Mouse (Mus musculus) neural tube, embryonic 13.5 days (tissue): ENCODE measurements around the gene Drosha. TPM values are rescaled to one million over a fixed set of nuclear protein-coding genes. Genes with fewer than 3 reads are reported as not detected.
A peak's percentile ranks its signal among the peaks of the same experiment; 100 is the strongest.
"Not testable (repeated sequence)": the region's sequence is repeated elsewhere in the genome, so short reads cannot be mapped to it uniquely, and the experiment has no call there.

Experiments used
- ATAC-seq: fragments of 200-750 bp; cut with Nextera tagmentation; 2 replicates; pipeline ENCODE4 v1.8.0; 2017; ENCODE audit warnings: low read depth, mild to moderate bottlenecking, moderate TSS enrichment, moderate library complexity
- H3K27ac ChIP-seq: fragments of 300-500 bp; sonication (generic); replicated peaks from 2 replicates; pipeline ENCODE4 v1.5.1; 2015; ENCODE audit warnings: moderate library complexity, mild to moderate bottlenecking, inconsistent platforms
- H3K27me3 ChIP-seq: fragments of 300-500 bp; sonication (generic); 2 replicates; pipeline ENCODE4 v1.6.1; 2015; ENCODE audit warnings: mild to moderate bottlenecking, inconsistent platforms
- H3K36me3 ChIP-seq: fragments of 300-500 bp; sonication (generic); 2 replicates; pipeline ENCODE4 v1.6.1; 2015; ENCODE audit warnings: mild to moderate bottlenecking, inconsistent platforms
- H3K4me1 ChIP-seq: fragments of 300-500 bp; sonication (generic); replicated peaks from 2 replicates; pipeline ENCODE4 v1.6.1; 2015; ENCODE audit warnings: inconsistent platforms
- H3K4me2 ChIP-seq: fragments of 300-500 bp; sonication (generic); 2 replicates; pipeline ENCODE4 v1.6.1; 2015; ENCODE audit warnings: inconsistent platforms, mild to moderate bottlenecking, moderate library complexity
- H3K4me3 ChIP-seq: fragments of 300-500 bp; sonication (generic); 2 replicates; pipeline ENCODE4 v1.5.1; 2015; ENCODE audit warnings: mild to moderate bottlenecking, inconsistent platforms
- H3K9ac ChIP-seq: fragments of 300-500 bp; sonication (generic); 2 replicates; pipeline ENCODE4 v1.6.1; 2015; ENCODE audit warnings: moderate library complexity, mild to moderate bottlenecking, inconsistent platforms
- H3K9me3 ChIP-seq: fragments of 300-500 bp; sonication (generic); 2 replicates; pipeline ENCODE4 v1.6.1; 2016; ENCODE audit warnings: inconsistent platforms
- WGBS: fragments of 180-500 bp; shearing (Covaris S2); methylation state at CpG from one replicate; pipeline ENCODE4 v1.1.7; 2015; 5-methylcytosine and 5-hydroxymethylcytosine counted together
- polyA plus RNA-seq: library from polyadenylated mRNA; unstranded; fragments of >200 nt; fragmentation: Nextera tagmentation; extraction: Ambion mirVana; gene quantifications from 2 replicates; pipeline ENCODE4 v1.2.1, GENCODE M21; 2015

Gene Drosha
- polyA plus RNA-seq, 1 experiment from 2014 or later = 51.8 TPM

- H3K4me2 ChIP-seq = no peak overlapping the region
- 95% methylated on average over 18 of the region's 18 CpGs for WGBS
- H3K36me3 ChIP-seq = peaks cover 76% of the 10 kb centered on the region
- H3K27ac ChIP-seq = no peak overlapping the region
- ATAC-seq = no peak
- no peak overlapping the region for H3K9ac ChIP-seq
- no peaks in the 10 kb centered on the region for H3K27me3 ChIP-seq
- H3K4me1 ChIP-seq = no peaks in the 10 kb centered on the region
- H3K4me3 ChIP-seq = no peak overlapping the region
- H3K9me3 ChIP-seq = no peaks in the 10 kb centered on the region
Measured at GRCm38 (mm10) chr15:12896022-12897009, 71.7 kb downstream of the Drosha start.

- no peak overlapping the region for H3K4me3 ChIP-seq
- peaks cover 87% of the 10 kb centered on the region for H3K36me3 ChIP-seq
- no peaks in the 10 kb centered on the region for H3K27me3 ChIP-seq
- no peaks in the 10 kb centered on the region for H3K9me3 ChIP-seq
- ATAC-seq = no peak
- H3K9ac ChIP-seq = no peak overlapping the region
- H3K4me1 ChIP-seq = no peaks in the 10 kb centered on the region
- 91% methylated on average over 8 of the region's 8 CpGs for WGBS
- H3K27ac ChIP-seq = no peak overlapping the region
- no peak overlapping the region for H3K4me2 ChIP-seq
Measured at GRCm38 (mm10) chr15:12897831-12898230, 73.2 kb downstream of the Drosha start.

GRCm38 (mm10) chr15:12900428-12901196 is 76.0 kb downstream of the Drosha start:
- H3K4me3 ChIP-seq = no peak overlapping the region
- peaks cover 83% of the 10 kb centered on the region for H3K36me3 ChIP-seq
- H3K4me2 ChIP-seq = no peak overlapping the region
- H3K9me3 ChIP-seq = no peaks in the 10 kb centered on the region
- no peaks in the 10 kb centered on the region for H3K4me1 ChIP-seq
- no peak overlapping the region for H3K9ac ChIP-seq
- no peak overlapping the region for H3K27ac ChIP-seq
- no peak for ATAC-seq
- no peaks in the 10 kb centered on the region for H3K27me3 ChIP-seq
- 94% methylated on average over 18 of the region's 18 CpGs for WGBS

- no peak overlapping the region for H3K9ac ChIP-seq
- ATAC-seq = no peak
- no peaks in the 10 kb centered on the region for H3K27me3 ChIP-seq
- no peak overlapping the region for H3K27ac ChIP-seq
- WGBS = 87% methylated on average over 8 of the region's 8 CpGs
- no peaks in the 10 kb centered on the region for H3K9me3 ChIP-seq
- H3K4me2 ChIP-seq = no peak overlapping the region
- H3K4me3 ChIP-seq = no peak overlapping the region
- H3K4me1 ChIP-seq = no peaks in the 10 kb centered on the region
- peaks cover 79% of the 10 kb centered on the region for H3K36me3 ChIP-seq
Measured at GRCm38 (mm10) chr15:12901197-12901570, 76.6 kb downstream of the Drosha start.

GRCm38 (mm10) chr15:12904442-12904841 is 79.8 kb downstream of the Drosha start:
- no peaks in the 10 kb centered on the region for H3K9me3 ChIP-seq
- H3K36me3 ChIP-seq = peaks cover 69% of the 10 kb centered on the region
- no peaks in the 10 kb centered on the region for H3K27me3 ChIP-seq
- 90% methylated on average over 6 of the region's 6 CpGs for WGBS
- no peak overlapping the region for H3K4me2 ChIP-seq
- no peak overlapping the region for H3K4me3 ChIP-seq
- no peak overlapping the region for H3K9ac ChIP-seq
- H3K4me1 ChIP-seq = no peaks in the 10 kb centered on the region
- H3K27ac ChIP-seq = no peak overlapping the region
- ATAC-seq = no peak

- Histone ChIP-seq H3K4me1 (0 out of 2 replicates have a peak, but pooled peaks cover 3% of the 10 kb centered on the region), H3K9me3 (no peaks in the 10 kb centered on the region), H3K4me2 (no peak overlapping the region), H3K36me3 (peaks cover 55% of the 10 kb centered on the region), H3K4me3 (no peak overlapping the region), H3K9ac (no peak overlapping the region), H3K27me3 (no peaks in the 10 kb centered on the region), H3K27ac (no peak overlapping the region)
- 90% methylated on average over 19 of the region's 19 CpGs for WGBS
- no peak for ATAC-seq
Measured at GRCm38 (mm10) chr15:12907962-12908719, 83.5 kb downstream of the Drosha start.

GRCm38 (mm10) chr15:12908720-12909028 is 84.1 kb downstream of the Drosha start:
- no peak overlapping the region for H3K9ac ChIP-seq
- no peak for ATAC-seq
- H3K27me3 ChIP-seq = no peaks in the 10 kb centered on the region
- H3K4me2 ChIP-seq = no peak overlapping the region
- no peak overlapping the region for H3K27ac ChIP-seq
- H3K9me3 ChIP-seq = no peaks in the 10 kb centered on the region
- no peak overlapping the region for H3K4me3 ChIP-seq
- H3K36me3 ChIP-seq = peaks cover 56% of the 10 kb centered on the region
- H3K4me1 ChIP-seq = 0 out of 2 replicates have a peak, but pooled peaks cover 3% of the 10 kb centered on the region
- 90% methylated on average over 4 of the region's 4 CpGs for WGBS

- Histone ChIP-seq H3K27ac (no peak overlapping the region), H3K27me3 (no peaks in the 10 kb centered on the region), H3K4me1 (0 out of 2 replicates have a peak, but pooled peaks cover 3% of the 10 kb centered on the region), H3K4me3 (no peak overlapping the region), H3K36me3 (peaks cover 56% of the 10 kb centered on the region), H3K9ac (no peak overlapping the region), H3K4me2 (no peak overlapping the region), H3K9me3 (no peaks in the 10 kb centered on the region)
- WGBS = 76% methylated on average over 7 of the region's 7 CpGs
- no peak for ATAC-seq
Measured at GRCm38 (mm10) chr15:12909171-12909570, 84.6 kb downstream of the Drosha start.

GRCm38 (mm10) chr15:12911082-12911481 is 86.5 kb downstream of the Drosha start:
- 85% methylated on average over 7 of the region's 7 CpGs for WGBS
- H3K4me3 ChIP-seq = no peak overlapping the region
- H3K27ac ChIP-seq = no peak overlapping the region
- no peaks in the 10 kb centered on the region for H3K27me3 ChIP-seq
- no peaks in the 10 kb centered on the region for H3K9me3 ChIP-seq
- ATAC-seq = peak; percentile 36; the same call in 1 of the 2 replicates
- H3K9ac ChIP-seq = no peak overlapping the region
- H3K4me2 ChIP-seq = no peak overlapping the region
- H3K4me1 ChIP-seq = 0 out of 2 replicates have a peak, but pooled peaks cover 3% of the 10 kb centered on the region
- peaks cover 54% of the 10 kb centered on the region for H3K36me3 ChIP-seq

- Histone ChIP-seq H3K4me1 (no peaks in the 10 kb centered on the region), H3K4me3 (no peak overlapping the region), H3K36me3 (peaks cover 74% of the 10 kb centered on the region), H3K27me3 (no peaks in the 10 kb centered on the region), H3K9me3 (no peaks in the 10 kb centered on the region), H3K4me2 (no peak overlapping the region), H3K27ac (no peak overlapping the region; the same call in 1 of the 2 replicates), H3K9ac (no peak overlapping the region)
- ATAC-seq = no peak
- WGBS = 74% methylated on average over 10 of the region's 10 CpGs
Measured at GRCm38 (mm10) chr15:12916314-12916815, 91.8 kb downstream of the Drosha start.

- H3K36me3 ChIP-seq = peaks cover 76% of the 10 kb centered on the region
- not testable (repeated sequence) for H3K27me3 ChIP-seq, ATAC-seq, H3K9ac ChIP-seq, H3K4me2 ChIP-seq, H3K4me3 ChIP-seq, H3K4me1 ChIP-seq, H3K27ac ChIP-seq, H3K9me3 ChIP-seq
- WGBS = 88% methylated on average over 11 of the region's 11 CpGs
Measured at GRCm38 (mm10) chr15:12919326-12919966, 94.8 kb downstream of the Drosha start.
